Mouse (Mus musculus) lung, adult 18-20 months (tissue): ENCODE data around the gene Iah1.

ENCODE experiments used
- DNase-seq, 2 experiments: peaks; one replicate each; pipeline ENCODE4 v3.0.0; 2022; ENCODE audit warnings: mixed read lengths in 2 of 2

Gene Iah1

GRCm38 (mm10) chr12:21315923-21316868, at the start of gene Iah1:
Gene Iah1, plus strand, starts transcription at chr12:21316389.
- DNase-seq = peak; percentile 89 to 90

- no peak for DNase-seq
These were observed 49.4 kb upstream of the Iah1 start for GRCm38 (mm10) chr12:21266784-21267098.

GRCm38 (mm10) chr12:21268083-21268616, 48.0 kb upstream of the Iah1 start:
- no peak for DNase-seq

- no peak for DNase-seq
These were observed 41.7 kb upstream of the Iah1 start for GRCm38 (mm10) chr12:21274446-21274845.

GRCm38 (mm10) chr12:21277352-21277864, 38.8 kb upstream of the Iah1 start:
- DNase-seq = no peak

GRCm38 (mm10) chr12:21284761-21285441, 31.3 kb upstream of the Iah1 start, which contains the start of gene Cpsf3:
Gene Cpsf3, plus strand, starts transcription at chr12:21285391.
- no peak for DNase-seq

- DNase-seq = no peak
These were observed 30.5 kb upstream of the Iah1 start for GRCm38 (mm10) chr12:21285508-21286242.

GRCm38 (mm10) chr12:21286243-21286622, 30.0 kb upstream of the Iah1 start, which contains the start of gene Itgb1bp1:
Gene Itgb1bp1, minus strand, starts transcription at chr12:21286284.
- peak; percentile 99 for DNase-seq

- peak; percentile 22 to 26 for DNase-seq
These were observed 29.2 kb upstream of the Iah1 start for GRCm38 (mm10) chr12:21286712-21287650.

- DNase-seq = peak; percentile 71 to 77
These were observed 27.3 kb upstream of the Iah1 start for GRCm38 (mm10) chr12:21288716-21289395.

- peak; percentile 54 to 73 for DNase-seq
These were observed 26.5 kb upstream of the Iah1 start for GRCm38 (mm10) chr12:21289651-21290050.

- no peak for DNase-seq
These were observed 17.3 kb upstream of the Iah1 start for GRCm38 (mm10) chr12:21298856-21299255.

- no peak for DNase-seq
These were observed 14.9 kb upstream of the Iah1 start for GRCm38 (mm10) chr12:21301324-21301723.

- DNase-seq = no peak
These were observed 14.3 kb upstream of the Iah1 start for GRCm38 (mm10) chr12:21301932-21302331.

GRCm38 (mm10) chr12:21302361-21302783, 13.8 kb upstream of the Iah1 start:
- DNase-seq = no peak

GRCm38 (mm10) chr12:21305741-21306140, 10.4 kb upstream of the Iah1 start:
- no peak for DNase-seq

- DNase-seq = no peak
These were observed 9.5 kb upstream of the Iah1 start for GRCm38 (mm10) chr12:21306721-21307120.

GRCm38 (mm10) chr12:21312201-21312600, 4.0 kb upstream of the Iah1 start:
- no peak for DNase-seq

GRCm38 (mm10) chr12:21316869-21317265, 678 bp downstream of the Iah1 start:
- peak; percentile 67 for DNase-seq

- DNase-seq = peak; percentile 69 to 76
These were observed 2.1 kb downstream of the Iah1 start for GRCm38 (mm10) chr12:21318143-21318895.
